In the genomic region with DNA sequence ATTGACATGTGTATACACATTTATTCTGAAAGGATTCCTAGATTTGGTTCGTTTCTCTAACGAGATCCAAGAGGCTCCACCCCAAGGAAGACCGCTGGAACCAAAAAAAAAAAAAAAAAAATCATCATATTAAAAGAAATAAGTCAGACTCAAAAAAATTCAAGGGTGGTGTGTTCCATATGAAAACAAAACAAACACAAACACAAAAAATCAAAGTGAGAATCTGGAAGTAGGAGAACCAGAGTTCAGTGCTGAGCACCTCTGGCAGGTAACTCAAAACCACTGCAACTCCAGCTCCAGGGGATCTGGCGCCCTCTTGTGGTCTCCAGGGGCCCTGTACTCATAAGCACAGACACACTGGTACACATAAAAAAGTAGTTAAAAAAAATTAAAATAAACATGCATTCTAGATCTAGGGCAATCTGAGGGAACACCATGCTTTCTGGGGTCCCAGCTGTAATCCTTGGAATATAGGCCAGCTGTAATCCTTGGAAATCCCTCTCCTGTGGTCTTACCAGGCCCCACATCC, we compare ENCODE assay signal across 15 mouse cellular contexts. TPM values are rescaled to one million over a fixed set of nuclear protein-coding genes. Genes with fewer than 3 reads are reported as not detected.
DNase-seq lines count a peak whose midpoint lies in the region; ATAC-seq and TF ChIP-seq lines count a peak whose summit lies in the region.
"Had no signal": no experiment of that assay in that cellular context is flagged by ENCODE, and none has a peak within 500 bp of the region (broad histone marks: within the 10 kb centered on the region; RNA-seq: fewer than 3 reads in every experiment).

No protein-coding gene starts in this region.

- no peaks in the 10 kb centered on the region for H3K9me3 ChIP-seq in forebrain, postnatal 0 days (ENCODE audit: low read length)
- H3K9me3 ChIP-seq: hindbrain, embryonic 13.5 days; limb, embryonic 12.5 days; midbrain, embryonic 15.5 days; neural tube, embryonic 13.5 days had no signal

- H3K4me1 ChIP-seq in forebrain, postnatal 0 days (ENCODE audit: insufficient read depth) = peaks cover 9% of the 10 kb centered on the region; the same call in 1 of the 2 replicates

- peak; percentile 25 for DNase-seq in CD4-positive, CD25-positive, alpha-beta regulatory T cell, adult 2 months (ENCODE audit: low read depth, low spot score)
- no peak for DNase-seq in layer of hippocampus, adult 2 months (ENCODE audit: low spot score in 2 of 2)
- DNase-seq in layer of hippocampus, adult 9-11 months = no peak
- peak; percentile 31 for DNase-seq in thymus, postnatal 4 days
- no peak for DNase-seq in thymus, adult 18-20 months
- DNase-seq in forebrain, postnatal 0 days = no peak
- no peak for DNase-seq in cerebellum, adult 11 months
- DNase-seq: kidney, postnatal 10 days; layer of hippocampus, postnatal 36 days had no signal

- ATAC-seq in CD4-positive, CD25-positive, alpha-beta regulatory T cell, adult 4 months = no peak
- ATAC-seq in forebrain, postnatal 0 days = no peak
- ATAC-seq: forebrain, embryonic 16.5 days; midbrain, embryonic 15.5 days had no signal

- no peaks in the 10 kb centered on the region for H3K27me3 ChIP-seq in forebrain, postnatal 0 days (ENCODE audit: insufficient read depth, low read length)
- H3K27me3 ChIP-seq: limb, embryonic 12.5 days; midbrain, embryonic 15.5 days had no signal

- no peak overlapping the region for H3K9ac ChIP-seq in forebrain, postnatal 0 days
- H3K9ac ChIP-seq: hindbrain, embryonic 13.5 days; limb, embryonic 12.5 days; midbrain, embryonic 15.5 days; neural tube, embryonic 13.5 days had no signal

- 84% methylated on average over 4 of the region's 4 CpGs for WGBS in forebrain, postnatal 0 days

- TF ChIP-seq CTCF in layer of hippocampus, adult 2 months (conservative IDR thresholded peaks at IDR 0.05) = peak; percentile 61
- no peak; the same call in 1 of the 2 replicates for TF ChIP-seq CTCF in forebrain, postnatal 0 days (IDR thresholded peaks at IDR 0.05; ENCODE audit: low read depth)

- H3K27ac ChIP-seq in layer of hippocampus, adult 2 months = no peak overlapping the region
- H3K27ac ChIP-seq in forebrain, postnatal 0 days (ENCODE audit: low read depth, low read length) = no peak overlapping the region
- H3K27ac ChIP-seq: limb, embryonic 12.5 days; midbrain, embryonic 15.5 days had no signal

- H3K36me3 ChIP-seq in forebrain, postnatal 0 days (ENCODE audit: insufficient read depth) = no peaks in the 10 kb centered on the region
- H3K36me3 ChIP-seq: hindbrain, embryonic 13.5 days; limb, embryonic 12.5 days; midbrain, embryonic 15.5 days; neural tube, embryonic 13.5 days had no signal

- H3K4me2 ChIP-seq in forebrain, postnatal 0 days (ENCODE audit: low read depth) = no peak overlapping the region
- H3K4me2 ChIP-seq: hindbrain, embryonic 13.5 days; limb, embryonic 12.5 days; midbrain, embryonic 15.5 days; neural tube, embryonic 13.5 days had no signal

- no peak overlapping the region for H3K4me3 ChIP-seq in layer of hippocampus, adult 2 months
- no peak overlapping the region for H3K4me3 ChIP-seq in forebrain, postnatal 0 days (ENCODE audit: low read depth, low read length)
- H3K4me3 ChIP-seq: hindbrain, embryonic 13.5 days; limb, embryonic 12.5 days; midbrain, embryonic 15.5 days; neural tube, embryonic 13.5 days had no signal

RNA-seq across cellular contexts. Expression of a gene that starts 44.6 kb away (rescaled TPM):
- polyA plus RNA-seq in CD4-positive, CD25-positive, alpha-beta regulatory T cell, adult 4 months (2017; shearing (Covaris generic)) = 1 to 10 TPM; 2.0 to 2.2 TPM
- total RNA-seq in layer of hippocampus, adult 2 months (2021) = 1 to 10 TPM; 4.6 to 4.9 TPM
- 5.6 and 5.8 TPM in 2 replicates for total RNA-seq in forebrain, postnatal 0 days (2014; rRNA removed)
- polyA plus RNA-seq in forebrain, postnatal 0 days (2015; fragmentation: Nextera tagmentation; extraction: Ambion mirVana) = 0.82 and 1.1 TPM in 2 replicates

Comparison
In these comparisons a context has a peak if more than half of its experiments do, and no peak if none do; other contexts are left out.
1. DNase-seq: peak in CD4-positive, CD25-positive, alpha-beta regulatory T cell, adult 2 months (single experiment) and thymus, postnatal 4 days (single experiment); none in layer of hippocampus, adult 2 months (0 of 2), layer of hippocampus, adult 9-11 months (single experiment), thymus, adult 18-20 months (0 of 2), forebrain, postnatal 0 days (single experiment) and cerebellum, adult 11 months (single experiment).